Mouse (Mus musculus) ovary, postnatal 36 days (tissue): ENCODE measurements around the gene Prr23a3.

Experiments
- DNase-seq: peaks from one replicate; pipeline ENCODE4 v3.0.0; 2022; ENCODE audit warnings: low spot score, mixed read lengths

Gene Prr23a3

DNA sequence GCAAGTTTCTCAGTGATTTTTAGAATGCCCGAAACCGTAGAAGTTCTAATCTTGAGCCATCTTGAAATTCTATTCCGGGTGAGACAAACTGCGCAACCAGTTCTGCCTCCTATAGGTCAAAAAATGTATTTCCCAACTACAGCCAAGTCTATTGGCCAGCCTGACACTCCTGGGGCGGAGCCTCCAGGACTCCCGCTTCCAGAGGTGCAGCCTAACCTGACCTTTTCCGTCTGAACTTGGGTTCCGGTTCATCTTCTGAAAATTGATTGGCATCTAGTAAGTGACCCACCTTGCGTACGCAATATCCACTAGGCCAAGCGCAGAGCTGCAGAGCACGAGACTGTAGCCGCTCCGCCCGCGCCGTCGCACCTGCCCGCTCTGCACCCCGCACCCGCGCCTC, at the start of gene Prr23a3:
TSS of gene Prr23a3 (plus strand) at position 197 of the 400 bp plus-strand sequence.
- DNase-seq, result no peak

DNA sequence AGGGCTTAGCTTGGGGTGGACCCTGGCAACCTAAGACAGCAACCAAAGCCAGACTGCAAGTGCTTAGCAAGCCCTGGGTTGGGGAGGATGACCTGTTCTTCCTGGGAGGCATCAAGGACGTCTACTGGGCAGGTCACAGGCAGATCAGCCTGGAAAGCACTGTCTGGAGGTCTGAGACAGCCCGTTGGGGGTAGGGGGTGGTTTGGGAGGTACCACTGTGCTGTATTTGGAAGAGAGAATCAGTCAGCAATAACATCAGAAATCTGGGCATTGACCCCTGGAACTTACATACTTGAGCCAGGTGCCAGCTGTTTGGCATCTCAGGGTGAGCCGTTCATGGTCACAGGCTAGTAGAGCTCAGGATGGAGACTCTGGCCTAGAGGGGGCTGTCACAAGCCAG, 48.5 kb upstream of the Prr23a3 start:
- DNase-seq, result peak; percentile 48

DNA sequence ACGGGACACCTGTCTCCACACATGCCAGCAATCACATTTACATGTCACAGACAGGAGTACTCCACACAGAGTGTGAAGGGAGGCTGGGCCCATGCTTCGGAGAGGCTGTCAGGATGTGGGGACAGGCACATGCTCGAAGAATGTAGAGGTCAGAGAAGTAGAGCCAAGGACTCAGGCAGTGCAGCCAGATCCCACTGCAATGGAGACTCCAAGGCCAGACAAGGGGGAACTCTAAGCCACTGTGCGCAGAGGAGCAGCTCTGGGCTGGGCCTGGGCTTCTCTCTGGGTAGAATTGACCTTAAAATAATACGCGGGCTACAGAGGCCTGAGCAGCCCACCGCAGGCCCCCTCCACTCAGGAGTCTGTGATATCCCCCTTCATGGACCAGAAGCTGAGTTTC, 47.0 kb upstream of the Prr23a3 start:
- peak; percentile 33 for DNase-seq

DNA sequence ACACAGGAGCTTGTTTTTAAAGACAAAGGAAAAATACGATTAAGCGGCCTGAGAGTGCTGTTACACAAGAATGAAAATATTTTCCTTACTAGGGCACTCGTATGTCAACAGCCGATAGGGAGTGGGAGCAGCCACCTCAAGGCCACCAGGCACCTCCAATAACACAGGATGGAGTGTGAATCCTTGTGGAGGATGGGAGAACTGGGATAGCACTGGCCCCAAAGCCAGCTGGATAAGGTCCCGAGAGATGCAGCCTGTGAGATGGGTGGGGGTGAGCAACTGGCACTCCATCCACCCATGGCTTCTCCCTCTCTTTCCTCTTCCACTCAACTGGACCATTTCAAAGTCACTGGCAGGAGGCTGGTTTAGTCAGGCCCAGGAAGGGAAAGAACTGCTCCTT, 45.6 kb upstream of the Prr23a3 start:
- peak; percentile 68 for DNase-seq

DNA sequence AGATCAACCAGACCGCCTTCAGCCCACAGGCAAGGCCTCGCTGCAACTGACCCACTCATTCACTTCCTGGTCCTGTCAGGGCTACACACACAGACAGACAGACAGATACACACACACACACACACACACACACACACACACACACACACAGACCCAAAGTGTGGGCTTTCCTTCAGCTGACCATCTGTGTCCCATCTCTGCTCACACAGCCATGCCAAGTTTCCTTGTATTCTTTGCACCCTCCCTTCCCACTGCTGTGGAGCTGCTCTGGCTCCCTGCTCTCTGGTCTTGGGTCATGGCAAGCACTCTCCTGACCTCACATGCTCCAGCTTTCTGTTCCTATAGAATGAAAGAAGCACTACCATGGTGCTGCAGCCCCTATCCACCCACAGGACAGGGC, 45.1 kb upstream of the Prr23a3 start:
- DNase-seq, result no peak

DNA sequence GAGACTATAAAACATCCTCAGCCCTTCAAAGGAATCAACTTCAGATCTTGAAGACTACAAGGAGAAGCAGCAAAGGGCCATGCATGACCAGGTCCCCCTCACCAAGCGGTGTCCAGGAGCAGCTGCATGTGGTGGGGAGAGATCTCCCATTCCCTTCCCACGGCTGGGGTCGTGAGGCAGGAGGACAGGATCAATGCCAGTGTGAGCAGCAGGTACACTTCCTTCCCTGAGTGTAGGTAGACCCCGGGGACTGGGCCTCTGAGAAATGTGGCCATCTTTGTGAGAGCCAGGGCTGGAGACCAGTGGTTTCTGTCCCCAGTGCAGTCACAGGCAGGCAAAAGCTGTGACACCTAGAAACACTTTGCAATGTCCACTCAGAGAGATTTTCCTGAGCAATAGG, 44.1 kb upstream of the Prr23a3 start:
- DNase-seq, result no peak

DNA sequence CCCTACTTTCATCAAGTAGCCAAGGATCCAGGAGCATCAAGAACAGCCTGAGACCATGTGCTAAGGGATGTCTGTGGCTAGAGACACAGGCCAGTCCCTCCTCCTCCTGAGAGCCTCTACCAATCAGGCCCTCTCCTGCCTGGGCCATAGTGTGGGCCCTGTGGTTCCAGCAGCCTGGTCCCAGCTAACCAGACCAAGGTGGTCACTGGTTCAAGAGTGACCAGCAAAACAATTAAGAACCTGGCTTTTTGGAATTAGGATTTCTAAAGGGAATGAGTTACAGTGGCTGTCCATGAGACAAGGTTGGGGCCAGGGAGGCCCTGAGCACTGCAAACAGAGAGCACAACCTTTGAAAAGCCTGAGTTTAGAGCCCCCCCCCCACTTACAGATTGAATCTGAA, 43.5 kb upstream of the Prr23a3 start:
- DNase-seq, result no peak

DNA sequence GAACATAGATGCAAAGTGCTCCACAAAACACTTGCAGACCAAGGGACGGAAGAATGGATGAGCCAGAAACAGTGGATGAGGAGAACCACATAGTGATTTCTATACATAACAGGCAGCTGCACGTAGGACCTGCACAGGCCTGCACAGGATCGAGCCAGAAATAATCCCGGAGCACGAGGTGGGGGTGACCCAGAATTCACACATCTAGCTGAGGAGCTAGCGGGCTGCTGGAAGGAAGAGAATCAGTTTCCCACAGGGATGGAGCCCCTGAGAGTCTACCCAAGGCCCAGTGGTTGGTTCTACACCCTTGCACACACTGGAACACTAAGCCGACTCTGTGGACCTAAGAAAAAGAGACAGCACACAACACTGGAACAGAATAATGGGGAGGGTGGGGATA, 40.8 kb upstream of the Prr23a3 start:
- DNase-seq, result no peak

DNA sequence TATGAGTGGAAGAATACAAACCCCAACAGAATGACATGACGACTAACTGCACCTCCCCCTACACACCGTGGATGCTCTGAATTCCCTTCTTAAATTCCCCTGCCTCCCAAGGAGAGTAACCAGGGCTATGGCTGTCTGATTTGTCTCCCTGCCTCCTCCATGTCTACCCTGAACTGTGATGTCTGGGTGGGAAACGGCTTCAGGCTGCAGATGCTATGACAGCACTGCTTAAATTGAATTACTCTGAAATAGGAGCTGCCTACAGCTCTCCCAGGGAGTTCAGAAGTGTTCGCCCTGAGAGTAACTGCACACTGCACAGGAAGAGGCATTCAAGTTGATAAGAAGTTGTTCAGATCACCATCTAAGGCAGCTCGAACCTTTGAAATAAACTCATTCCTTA, 35.1 kb upstream of the Prr23a3 start:
- DNase-seq, result no peak

DNA sequence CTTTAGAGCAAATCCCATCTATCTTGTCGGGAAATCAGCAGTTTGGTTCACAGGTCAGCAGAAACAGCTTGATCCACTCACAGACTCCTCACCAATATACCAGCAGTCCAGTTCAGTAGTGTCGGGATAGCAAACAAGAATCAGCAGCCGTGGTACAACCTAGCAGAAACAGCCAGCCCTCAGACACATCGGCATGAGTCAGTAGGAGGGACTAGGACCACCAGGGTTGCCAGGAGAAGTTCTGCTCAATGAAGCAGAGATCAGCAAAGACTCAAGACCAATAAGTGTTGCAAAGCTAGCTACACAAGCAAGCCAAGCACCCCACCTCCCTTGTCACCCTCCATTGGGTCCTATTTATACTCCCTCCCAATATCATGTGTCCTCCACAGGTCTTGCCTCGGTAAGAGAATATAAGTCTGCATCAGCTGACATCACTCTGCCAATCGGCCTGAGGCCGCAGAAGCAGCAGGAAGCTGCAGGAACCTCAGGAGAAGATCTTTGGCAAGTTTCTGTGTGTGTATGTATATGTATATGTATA, 27.0 kb upstream of the Prr23a3 start:
- no peak for DNase-seq

DNA sequence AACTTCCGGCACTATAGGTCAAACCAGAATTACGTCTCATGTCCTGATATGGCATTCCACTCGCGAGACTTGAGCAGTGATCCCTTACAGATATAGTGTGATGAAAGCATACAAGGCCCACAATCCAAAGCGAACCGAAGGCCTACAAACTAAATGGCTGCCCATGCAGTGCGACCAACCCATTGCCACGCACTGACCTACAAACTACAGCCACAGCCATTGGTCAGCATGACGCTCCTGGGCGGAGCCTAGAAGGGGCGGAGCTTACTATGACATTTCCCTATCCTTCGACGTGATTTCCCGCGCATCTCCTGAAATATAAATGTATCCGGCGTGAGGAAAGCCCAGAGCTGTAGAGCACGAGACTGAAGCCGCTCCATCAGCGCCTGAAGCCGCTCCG, 22.4 kb upstream of the Prr23a3 start, which contains the start of gene Prr23a1:
TSS of gene Prr23a1 (plus strand) at position 387 of the 400 bp plus-strand sequence.
- no peak for DNase-seq

DNA sequence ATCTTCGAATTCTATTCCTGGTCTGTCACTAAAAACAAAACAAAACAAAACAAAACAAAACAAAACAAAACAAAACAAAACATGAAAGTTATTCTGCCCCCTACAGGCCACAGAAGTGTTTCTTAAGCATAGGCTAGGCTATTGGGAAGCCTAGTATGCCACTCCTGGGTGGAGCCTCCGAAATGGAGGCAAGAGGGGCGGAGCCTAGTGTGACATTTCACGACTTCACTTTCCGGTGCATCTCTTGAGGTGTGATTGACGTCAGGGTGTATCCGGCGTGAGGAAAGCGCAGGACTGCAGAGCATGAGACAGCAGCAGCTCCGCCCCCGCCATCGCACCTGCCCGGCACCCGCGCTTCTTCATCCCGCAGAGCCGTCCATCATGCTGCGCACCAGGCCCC, 8.4 kb upstream of the Prr23a3 start, which contains the start of gene Prr23a2:
TSS of gene Prr23a2 (plus strand) at position 285 of the 400 bp plus-strand sequence.
- no peak for DNase-seq

DNA sequence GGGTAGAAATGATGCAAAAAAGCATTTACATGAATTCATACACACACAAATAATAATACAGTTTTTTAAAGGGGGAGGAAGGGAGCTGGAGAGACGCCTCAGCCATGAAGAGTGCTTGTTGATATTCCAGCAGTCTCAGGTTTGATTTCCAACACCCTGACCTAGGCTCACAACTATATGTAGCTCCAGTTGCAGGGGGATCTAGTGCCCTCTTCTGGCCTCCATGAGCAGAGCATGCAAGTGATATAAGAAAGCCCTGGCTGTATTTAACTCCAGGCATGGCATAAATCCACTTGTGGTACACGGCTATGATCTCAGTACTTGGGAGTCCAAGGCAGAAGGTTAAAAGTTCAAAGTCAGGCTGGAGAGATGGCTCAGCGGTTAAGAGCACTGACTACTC, 1.1 kb upstream of the Prr23a3 start:
- no peak for DNase-seq

DNA sequence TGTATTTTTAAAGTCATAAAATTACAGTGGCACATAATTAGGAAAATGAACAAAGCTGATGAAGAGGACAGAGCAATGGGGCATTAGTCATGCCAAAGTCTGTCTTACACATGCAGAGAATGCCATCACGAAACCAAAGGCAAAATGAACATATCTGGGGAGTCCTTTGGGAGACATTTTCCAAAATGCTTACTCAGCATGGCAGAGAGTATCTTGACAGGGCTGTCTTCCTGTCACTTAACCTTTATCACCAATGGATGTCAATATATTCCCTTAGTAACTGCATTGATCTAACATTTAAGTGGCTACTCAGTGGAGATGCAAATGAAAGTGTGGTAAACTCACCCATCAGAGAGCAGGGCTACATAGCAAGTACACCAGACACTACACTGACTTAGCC, 36.9 kb downstream of the Prr23a3 start:
- DNase-seq, result no peak

DNA sequence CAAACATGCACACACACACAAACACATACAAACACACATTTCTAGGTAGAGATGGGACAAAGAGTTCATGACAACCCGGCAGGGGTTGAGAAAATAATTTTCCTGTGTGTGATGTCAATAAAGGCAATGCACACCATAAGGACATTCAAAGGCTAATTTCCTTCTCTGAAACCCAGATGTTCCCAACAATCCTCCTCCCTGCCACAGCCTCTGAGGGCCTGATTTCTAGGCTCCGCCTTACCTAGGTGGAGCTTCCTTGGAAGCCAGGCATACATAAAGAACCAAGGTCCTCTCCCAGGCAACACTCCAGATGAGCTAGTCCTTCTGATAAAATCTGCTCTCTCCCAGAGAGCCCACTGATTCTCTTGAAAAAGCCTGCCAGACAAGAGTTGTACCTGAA, 38.3 kb downstream of the Prr23a3 start, which contains the start of gene 7420426K07Rik:
TSS of gene 7420426K07Rik (plus strand) at position 301 of the 400 bp plus-strand sequence.
- DNase-seq, result no peak
